Mouse (Mus musculus) midbrain, postnatal 0 days (tissue): Measurements from ENCODE around the gene Dlg2. TPM values are rescaled to one million over a fixed set of nuclear protein-coding genes. Genes with fewer than 3 reads are reported as not detected.

ENCODE experiments used
- ATAC-seq: fragments of 200-750 bp; cut with Nextera tagmentation; 2 replicates; pipeline ENCODE4 v1.8.0; 2017; ENCODE audit warnings: moderate number of reproducible peaks, mild to moderate bottlenecking, moderate TSS enrichment, moderate library complexity; ENCODE audit not compliant: low FRiP score
- DNase-seq: peaks from one replicate; pipeline ENCODE4 v3.0.0-alpha.2; 2015; ENCODE audit warnings: low spot score
- H3K27ac ChIP-seq: fragments of 300-500 bp; sonication (generic); 2 replicates; pipeline ENCODE4 v1.5.1; 2014; ENCODE audit warnings: low read depth, mild to moderate bottlenecking, low read length, mixed read lengths
- H3K27me3 ChIP-seq: fragments of 300-500 bp; sonication (generic); 2 replicates; pipeline ENCODE4 v1.6.1; 2014; ENCODE audit warnings: low read length, control low read depth, mixed read lengths; ENCODE audit not compliant: insufficient read depth
- H3K36me3 ChIP-seq: fragments of 300-500 bp; sonication (generic); 2 replicates; pipeline ENCODE4 v1.6.1; 2014; ENCODE audit warnings: low read length, control low read depth, mixed read lengths; ENCODE audit not compliant: insufficient read depth
- H3K4me1 ChIP-seq: fragments of 300-500 bp; sonication (generic); 2 replicates; pipeline ENCODE4 v1.6.1; 2014; ENCODE audit warnings: mild to moderate bottlenecking, control low read depth, antibody characterized with exemption, low read length, mixed read lengths; ENCODE audit not compliant: insufficient read depth
- H3K4me2 ChIP-seq: fragments of 300-500 bp; sonication (generic); 2 replicates; pipeline ENCODE4 v1.6.1; 2014; ENCODE audit warnings: low read depth, mild to moderate bottlenecking, low read length, mixed read lengths; ENCODE audit not compliant: poor library complexity, severe bottlenecking
- H3K4me3 ChIP-seq: fragments of 300-500 bp; sonication (generic); 2 replicates; pipeline ENCODE4 v1.5.1; 2014; ENCODE audit warnings: low read depth, mild to moderate bottlenecking, low read length, moderate library complexity
- H3K9ac ChIP-seq: fragments of 300-500 bp; sonication (generic); replicated peaks from 2 replicates; pipeline ENCODE4 v1.6.1; 2014; ENCODE audit warnings: mild to moderate bottlenecking, low read length, moderate library complexity, mixed read lengths; ENCODE audit not compliant: poor library complexity, severe bottlenecking
- H3K9me3 ChIP-seq: fragments of 300-500 bp; sonication (generic); 2 replicates; pipeline ENCODE4 v1.6.1; 2016; ENCODE audit warnings: low read length, control low read depth
- CTCF ChIP-seq: IDR thresholded peaks from 2 replicates; pipeline ENCODE4 v1.5.1; 2016; ENCODE audit warnings: antibody characterized with exemption, mild to moderate bottlenecking
- WGBS: fragments of 180-500 bp; shearing (Covaris S2); extraction: QIAGEN DNeasy Blood & Tissue Kit; methylation state at CpG from one replicate; pipeline ENCODE4 v1.1.7; 2014; 5-methylcytosine and 5-hydroxymethylcytosine counted together
- polyA plus RNA-seq: library from polyadenylated mRNA; unstranded; fragments of >200 nt; fragmentation: Nextera tagmentation; extraction: Ambion mirVana; gene quantifications from 2 replicates; pipeline ENCODE4 v1.2.1, GENCODE M21; 2015
- total RNA-seq: library from RNA; depleted of rRNA; stranded (reverse); fragments of >200 nt; gene quantifications from 2 replicates; pipeline ENCODE4 v1.2.3, GENCODE M21; 2014

Dlg2 gene
- total and polyA plus RNA-seq, 2 experiments from 2014 or later, result 21.6 to 126 TPM

GRCm38 (mm10) chr7:90443101-90444091 is 33.1 kb upstream of the Dlg2 start:
- under 1% methylated on average over 93 of the region's 123 CpGs for WGBS
- Histone ChIP-seq H3K4me2 (peak overlapping the region; percentile 79), H3K27me3 (no peaks in the 10 kb centered on the region), H3K4me1 (no peaks in the 10 kb centered on the region), H3K9ac (peak overlapping the region; percentile 99), H3K4me3 (peak overlapping the region; percentile 99), H3K27ac (peak overlapping the region; percentile 98), H3K36me3 (no peaks in the 10 kb centered on the region), H3K9me3 (no peaks in the 10 kb centered on the region)
- TF ChIP-seq CTCF, result peak; percentile 54
- DNase-seq (peak; percentile 67), ATAC-seq (peak; percentile 82)

GRCm38 (mm10) chr7:90444206-90444605 is 32.3 kb upstream of the Dlg2 start:
- H3K4me3 ChIP-seq, result peak overlapping the region; percentile 99
- no peaks in the 10 kb centered on the region for H3K36me3 ChIP-seq
- peak overlapping the region; percentile 99 for H3K9ac ChIP-seq
- 0% methylated on average over 6 of the region's 6 CpGs for WGBS
- no peaks in the 10 kb centered on the region for H3K9me3 ChIP-seq
- no peaks in the 10 kb centered on the region for H3K4me1 ChIP-seq
- peak overlapping the region; percentile 98; the same call in 1 of the 2 replicates for H3K27ac ChIP-seq
- H3K27me3 ChIP-seq, result no peaks in the 10 kb centered on the region
- peak overlapping the region; percentile 79 for H3K4me2 ChIP-seq
- ATAC-seq (no peak), DNase-seq (no peak)
- no peak for TF ChIP-seq CTCF

DNA sequence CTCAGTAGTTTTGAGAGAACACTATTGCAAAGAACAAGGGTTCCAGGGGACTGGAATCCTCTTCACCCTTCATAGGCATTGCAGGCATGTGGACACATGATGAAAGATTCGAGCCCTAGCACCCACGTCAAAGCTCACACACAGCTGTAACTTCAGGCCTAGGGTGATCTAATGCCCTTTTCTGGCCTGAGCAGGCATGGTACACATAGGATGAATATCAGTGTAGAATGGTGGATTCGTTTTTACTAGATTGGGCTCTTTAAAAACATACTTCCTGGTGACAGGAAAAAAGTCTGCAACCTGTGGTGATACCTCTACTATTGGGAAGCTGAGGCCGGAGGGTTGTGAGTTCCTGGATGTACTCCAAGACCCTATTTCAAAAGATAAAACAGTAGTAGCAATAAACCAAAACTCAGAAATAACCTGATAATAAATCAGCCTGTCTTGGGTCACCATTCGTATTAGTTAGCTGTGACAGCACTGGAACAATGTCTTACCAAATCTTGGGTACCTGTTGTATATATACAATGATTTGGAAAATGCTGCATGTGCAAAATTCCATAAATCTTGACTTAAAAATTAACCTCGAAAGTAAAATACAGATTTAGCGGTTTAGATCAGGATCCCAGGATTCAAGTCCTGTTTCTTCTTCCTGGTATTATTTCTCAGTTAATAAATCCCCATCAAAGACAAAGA is 20.2 kb upstream of the Dlg2 start:
- Histone ChIP-seq H3K9me3 (no peaks in the 10 kb centered on the region), H3K9ac (peak overlapping the region; percentile 78), H3K27ac (peak overlapping the region; percentile 88; the same call in 1 of the 2 replicates), H3K27me3 (no peaks in the 10 kb centered on the region), H3K36me3 (peaks cover 16% of the 10 kb centered on the region), H3K4me2 (peak overlapping the region; percentile 61), H3K4me3 (peak overlapping the region; percentile 71), H3K4me1 (no peaks in the 10 kb centered on the region)
- DNase-seq (no peak), ATAC-seq (no peak)
- TF ChIP-seq CTCF, result no peak
- WGBS, result 40% methylated on average over 7 of the region's 7 CpGs

GRCm38 (mm10) chr7:90456845-90457468 is 19.5 kb upstream of the Dlg2 start, which contains the start of gene Tmem126a:
Gene Tmem126a (minus strand): TSS chr7:90457229.
- peak within 1 kb of the TSS; percentile 78 for H3K9ac ChIP-seq
- peak; percentile 98 for ATAC-seq
- no peaks in the 10 kb centered on the region for H3K4me1 ChIP-seq
- under 1% methylated on average over 41 of the region's 41 CpGs for WGBS
- peak within 1 kb of the TSS; percentile 61 for H3K4me2 ChIP-seq
- peaks cover 12% of the 10 kb centered on the region; the same call in 1 of the 2 replicates for H3K36me3 ChIP-seq
- no peaks in the 10 kb centered on the region for H3K27me3 ChIP-seq
- no peaks in the 10 kb centered on the region for H3K9me3 ChIP-seq
- TF ChIP-seq CTCF, result peak; percentile 61
- DNase-seq, result peak; percentile 95
- peak within 1 kb of the TSS; percentile 88 for H3K27ac ChIP-seq
- H3K4me3 ChIP-seq, result peak within 1 kb of the TSS; percentile 71

GRCm38 (mm10) chr7:90457517-90457916 is 19.0 kb upstream of the Dlg2 start:
- Histone ChIP-seq H3K4me3 (peak overlapping the region; percentile 71), H3K36me3 (peaks cover 9% of the 10 kb centered on the region; the same call in 1 of the 2 replicates), H3K9me3 (no peaks in the 10 kb centered on the region), H3K27me3 (no peaks in the 10 kb centered on the region), H3K4me2 (peak overlapping the region; percentile 61), H3K4me1 (no peaks in the 10 kb centered on the region), H3K27ac (peak overlapping the region; percentile 88), H3K9ac (peak overlapping the region; percentile 78)
- WGBS, result 5% methylated on average over 10 of the region's 10 CpGs
- peak; percentile 53 for TF ChIP-seq CTCF
- peak; percentile 72 for ATAC-seq
- peak; percentile 69 for DNase-seq
